In genomic region chr11:72736320-72736719, GRCm38 (mm10) we compare ENCODE assay signal across 25 mouse cellular contexts. TPM values are rescaled to one million over a fixed set of nuclear protein-coding genes. Genes with fewer than 3 reads are reported as not detected.
DNase-seq lines count a peak whose midpoint lies in the region; ATAC-seq and TF ChIP-seq lines count a peak whose summit lies in the region.
"Had no signal": no experiment of that assay in that cellular context is flagged by ENCODE, and none has a peak within 500 bp of the region (broad histone marks: within the 10 kb centered on the region; RNA-seq: fewer than 3 reads in every experiment).

No protein-coding gene starts in this region.

- no peak overlapping the region for H3K9ac ChIP-seq in heart, embryonic 11.5 days (ENCODE audit: low read depth, low read length)
- H3K9ac ChIP-seq in heart, adult 2 months (ENCODE audit: low read depth, low read length): no peak overlapping the region
- no peak overlapping the region for H3K9ac ChIP-seq in lung, embryonic 14.5 days
- no peak overlapping the region for H3K9ac ChIP-seq in heart, embryonic 15.5 days
- H3K9ac ChIP-seq: forebrain, embryonic 13.5 days; liver, embryonic 13.5 days; neural tube, embryonic 15.5 days; stomach, embryonic 15.5 days had no signal

- no peaks in the 10 kb centered on the region for H3K9me3 ChIP-seq in heart, embryonic 11.5 days (replicated peaks; ENCODE audit: control insufficient read depth, low read length)
- H3K9me3 ChIP-seq in lung, embryonic 14.5 days (ENCODE audit: low read depth, low read length): no peaks in the 10 kb centered on the region
- H3K9me3 ChIP-seq in heart, embryonic 15.5 days (replicated peaks): no peaks in the 10 kb centered on the region
- H3K9me3 ChIP-seq: forebrain, embryonic 13.5 days; G1E; liver, embryonic 13.5 days; midbrain, embryonic 10.5 days; neural tube, embryonic 15.5 days; stomach, embryonic 15.5 days had no signal

- intact Hi-C loops in heart, adult 2 months (cut with DNase I): no loop called here

- H3K4me1 ChIP-seq in heart, embryonic 11.5 days (ENCODE audit: control insufficient read depth, insufficient read depth, low read length): peaks cover 8% of the 10 kb centered on the region
- peaks cover 4% of the 10 kb centered on the region for H3K4me1 ChIP-seq in heart, adult 2 months (ENCODE audit: control insufficient read depth, insufficient read depth, low read length)
- no peaks in the 10 kb centered on the region for H3K4me1 ChIP-seq in lung, embryonic 14.5 days (ENCODE audit: insufficient read depth)
- H3K4me1 ChIP-seq in heart, embryonic 15.5 days (replicated peaks): peaks cover 6% of the 10 kb centered on the region
- H3K4me1 ChIP-seq: forebrain, embryonic 13.5 days; liver, embryonic 13.5 days; midbrain, embryonic 10.5 days; neural tube, embryonic 15.5 days; stomach, embryonic 15.5 days had no signal

- DNase-seq in heart, adult 2 months: no peak
- DNase-seq in lung, embryonic 14.5 days: peak; percentile 16
- DNase-seq in lung, postnatal 25 days (ENCODE audit: low spot score): no peak
- peak; percentile 12 for DNase-seq in heart, postnatal 4 days
- DNase-seq in cerebellum, adult 11 months: no peak
- DNase-seq: adrenal gland, adult 8-10 months; B cell, adult 2 months; cerebellum, adult 2 months; cerebellum, postnatal 25 days; embryo, embryonic 11 days; layer of hippocampus, adult 9-11 months; liver, embryonic 13.5 days; thymus, adult 18-20 months; thymus, postnatal 36 days had no signal

- peak overlapping the region; percentile 79 for H3K27ac ChIP-seq in heart, embryonic 11.5 days (ENCODE audit: low read depth, low read length)
- no peak overlapping the region; the same call in 1 of the 2 replicates for H3K27ac ChIP-seq in heart, adult 2 months
- H3K27ac ChIP-seq in lung, embryonic 14.5 days (ENCODE audit: low read depth): no peak overlapping the region
- H3K27ac ChIP-seq in heart, embryonic 15.5 days: peak overlapping the region; percentile 76
- H3K27ac ChIP-seq: forebrain, embryonic 13.5 days; hindbrain, postnatal 0 days; left cerebral cortex, adult 2 months; liver, embryonic 13.5 days; midbrain, embryonic 10.5 days; neural tube, embryonic 15.5 days; stomach, embryonic 15.5 days had no signal

- H3K36me3 ChIP-seq in heart, embryonic 11.5 days (ENCODE audit: control insufficient read depth, insufficient read depth, low read length): peaks cover 21% of the 10 kb centered on the region
- H3K36me3 ChIP-seq in heart, adult 2 months (ENCODE audit: control insufficient read depth, insufficient read depth, low read length): peaks cover 21% of the 10 kb centered on the region
- peaks cover 67% of the 10 kb centered on the region for H3K36me3 ChIP-seq in lung, embryonic 14.5 days (ENCODE audit: insufficient read depth)
- peaks cover 33% of the 10 kb centered on the region for H3K36me3 ChIP-seq in heart, embryonic 15.5 days

- no peak overlapping the region for H3K4me3 ChIP-seq in heart, embryonic 11.5 days (ENCODE audit: low read depth, low read length)
- no peak overlapping the region for H3K4me3 ChIP-seq in heart, adult 2 months
- H3K4me3 ChIP-seq in lung, embryonic 14.5 days (ENCODE audit: low read depth, low read length): no peak overlapping the region
- no peak overlapping the region for H3K4me3 ChIP-seq in heart, embryonic 15.5 days
- H3K4me3 ChIP-seq: forebrain, embryonic 13.5 days; left cerebral cortex, adult 2 months; liver, embryonic 13.5 days; midbrain, embryonic 10.5 days; neural tube, embryonic 15.5 days; stomach, embryonic 15.5 days had no signal

- ATAC-seq in heart, embryonic 11.5 days (replicated peaks; ENCODE audit: insufficient number of reproducible peaks, low FRiP score, low TSS enrichment): peak; percentile 61; the same call in 1 of the 2 replicates
- ATAC-seq in lung, embryonic 14.5 days (ENCODE audit: insufficient read depth): no peak
- peak; percentile 75 for ATAC-seq in heart, embryonic 15.5 days (replicated peaks; ENCODE audit: insufficient number of reproducible peaks, insufficient read depth, low FRiP score, low read depth)
- ATAC-seq: forebrain, embryonic 13.5 days; hindbrain, postnatal 0 days; intestine, embryonic 16.5 days had no signal

- 21% methylated on average over 1 of the region's 1 CpGs for WGBS in heart, embryonic 11.5 days (ENCODE audit: insufficient replicate concordance)
- WGBS in heart, adult 2 months: 40% methylated on average over 1 of the region's 1 CpGs
- 46% methylated on average over 1 of the region's 1 CpGs for WGBS in lung, embryonic 14.5 days
- 27% methylated on average over 1 of the region's 1 CpGs for WGBS in heart, embryonic 15.5 days

- H3K79me2 ChIP-seq in heart, adult 2 months (replicated peaks; ENCODE audit: control insufficient read depth, insufficient read depth, low read length): no peaks in the 10 kb centered on the region; the same call in 1 of the 2 replicates

- TF ChIP-seq POLR2A in heart, adult 2 months (IDR thresholded peaks at IDR 0.05; ENCODE audit: insufficient read depth, low read depth, low read length): no peak

- no peak overlapping the region for H3K4me2 ChIP-seq in heart, embryonic 11.5 days
- H3K4me2 ChIP-seq in lung, embryonic 14.5 days: no peak overlapping the region
- no peak overlapping the region for H3K4me2 ChIP-seq in heart, embryonic 15.5 days
- H3K4me2 ChIP-seq: forebrain, embryonic 13.5 days; liver, embryonic 13.5 days; neural tube, embryonic 15.5 days; stomach, embryonic 15.5 days had no signal

- no peaks in the 10 kb centered on the region for H3K27me3 ChIP-seq in heart, embryonic 11.5 days (ENCODE audit: control insufficient read depth, insufficient read depth, low read length)
- H3K27me3 ChIP-seq in heart, adult 2 months (ENCODE audit: control insufficient read depth, insufficient read depth, low read length): no peaks in the 10 kb centered on the region
- no peaks in the 10 kb centered on the region for H3K27me3 ChIP-seq in lung, embryonic 14.5 days (ENCODE audit: insufficient read depth, low read length)
- no peaks in the 10 kb centered on the region for H3K27me3 ChIP-seq in heart, embryonic 15.5 days
- H3K27me3 ChIP-seq: CH12.LX; forebrain, embryonic 13.5 days; liver, embryonic 13.5 days; neural tube, embryonic 15.5 days; stomach, embryonic 15.5 days had no signal

- no peak for TF ChIP-seq EP300 in heart, adult 2 months (IDR thresholded peaks at IDR 0.05; ENCODE audit: insufficient read depth, low read depth, low read length)

- no peak for TF ChIP-seq CTCF in heart, adult 2 months (IDR thresholded peaks at IDR 0.05)
- TF ChIP-seq CTCF in lung, embryonic 14.5 days (IDR thresholded peaks at IDR 0.05; ENCODE audit: low read depth): no peak

RNA-seq across cellular contexts. Expression of gene Ankfy1, which starts 46.5 kb away (rescaled TPM):
- polyA plus RNA-seq in heart, embryonic 11.5 days (2014; fragmentation: Nextera tagmentation; extraction: Ambion mirVana): 24.4 and 25.1 TPM in 2 replicates
- 10 to 100 TPM; 15.7 to 15.8 TPM for total RNA-seq in heart, adult 2 months (2021)
- polyA plus RNA-seq in heart, adult 2 months (2012; rRNA removed): 12.1 and 21.7 TPM in 2 replicates
- 35.3 and 36.7 TPM in 2 replicates for polyA plus RNA-seq in lung, embryonic 14.5 days (2014; fragmentation: Nextera tagmentation; extraction: Ambion mirVana)
- 13.9 and 17.4 TPM in 2 replicates for polyA plus RNA-seq in heart, embryonic 15.5 days (2015; fragmentation: Nextera tagmentation; extraction: Ambion mirVana)
- 10 to 100 TPM; 30.6 to 30.7 TPM for total RNA-seq in heart, postnatal 4 days (2021)

RNA-seq across cellular contexts. Expression of gene Cyb5d2, which starts 59.6 kb away (rescaled TPM):
- 4.9 and 5.4 TPM in 2 replicates for polyA plus RNA-seq in heart, embryonic 11.5 days (2014; fragmentation: Nextera tagmentation; extraction: Ambion mirVana)
- total RNA-seq in heart, adult 2 months (2021): 10 to 100 TPM; 19.6 to 23.1 TPM
- 10.7 and 16.7 TPM in 2 replicates for polyA plus RNA-seq in heart, adult 2 months (2012; rRNA removed)
- polyA plus RNA-seq in lung, embryonic 14.5 days (2014; fragmentation: Nextera tagmentation; extraction: Ambion mirVana): 4.3 and 4.7 TPM in 2 replicates
- polyA plus RNA-seq in heart, embryonic 15.5 days (2015; fragmentation: Nextera tagmentation; extraction: Ambion mirVana): 7.5 and 7.7 TPM in 2 replicates
- 1 to 10 TPM; 6.7 to 7.3 TPM for total RNA-seq in heart, postnatal 4 days (2021)

RNA-seq across cellular contexts. Expression of gene Zzef1, which starts 59.7 kb away (rescaled TPM):
- 7.6 and 7.9 TPM in 2 replicates for polyA plus RNA-seq in heart, embryonic 11.5 days (2014; fragmentation: Nextera tagmentation; extraction: Ambion mirVana)
- 10 to 100 TPM; 17.4 to 17.5 TPM for total RNA-seq in heart, adult 2 months (2021)
- 14.1 and 18.6 TPM in 2 replicates for polyA plus RNA-seq in heart, adult 2 months (2012; rRNA removed)
- polyA plus RNA-seq in lung, embryonic 14.5 days (2014; fragmentation: Nextera tagmentation; extraction: Ambion mirVana): 12.2 and 12.6 TPM in 2 replicates
- polyA plus RNA-seq in heart, embryonic 15.5 days (2015; fragmentation: Nextera tagmentation; extraction: Ambion mirVana): 6.0 and 8.7 TPM in 2 replicates
- 10 to 100 TPM; 28.9 to 29.6 TPM for total RNA-seq in heart, postnatal 4 days (2021)

Comparison
In these comparisons a context has a peak if more than half of its experiments do, and no peak if none do; other contexts are left out.
1. H3K27ac ChIP-seq: peak in heart, embryonic 11.5 days (single experiment) and heart, embryonic 15.5 days (single experiment); none in heart, adult 2 months (single experiment) and lung, embryonic 14.5 days (single experiment).
2. DNase-seq: peak in lung, embryonic 14.5 days (single experiment) and heart, postnatal 4 days (single experiment); none in heart, adult 2 months (0 of 2), lung, postnatal 25 days (single experiment) and cerebellum, adult 11 months (single experiment).